Mouse (Mus musculus) forebrain, embryonic 11.5 days (tissue): Measurements from ENCODE around the gene B430306N03Rik. TPM values are rescaled to one million over a fixed set of nuclear protein-coding genes. Genes with fewer than 3 reads are reported as not detected.

Experiments
- ATAC-seq: fragments of 200-750 bp; cut with Nextera tagmentation; replicated peaks from 2 replicates; pipeline ENCODE4 v1.8.0; 2017; ENCODE audit warnings: moderate TSS enrichment; ENCODE audit not compliant: low FRiP score
- DNase-seq: peaks from one replicate; pipeline ENCODE4 v3.0.0-alpha.2; 2017; ENCODE audit warnings: low spot score
- H3K27ac ChIP-seq: fragments of 300-500 bp; sonication (generic); 2 replicates; pipeline ENCODE4 v1.5.1; 2014; ENCODE audit warnings: low read depth, low read length
- H3K27me3 ChIP-seq: fragments of 300-500 bp; sonication (generic); 2 replicates; pipeline ENCODE4 v1.6.1; 2014; ENCODE audit warnings: mild to moderate bottlenecking, low read length, mixed read lengths; ENCODE audit not compliant: control insufficient read depth, insufficient read depth
- H3K36me3 ChIP-seq: fragments of 300-500 bp; sonication (generic); 2 replicates; pipeline ENCODE4 v1.6.1; 2014; ENCODE audit warnings: mild to moderate bottlenecking, low read length, moderate library complexity, mixed read lengths; ENCODE audit not compliant: control insufficient read depth, insufficient read depth
- H3K4me1 ChIP-seq: fragments of 300-500 bp; sonication (generic); replicated peaks from 2 replicates; pipeline ENCODE4 v1.6.1; 2014; ENCODE audit warnings: low read length, mixed read lengths; ENCODE audit not compliant: control insufficient read depth, insufficient read depth
- H3K4me2 ChIP-seq: fragments of 300-500 bp; sonication (generic); 2 replicates; pipeline ENCODE4 v1.6.1; 2014; ENCODE audit warnings: low read depth, mild to moderate bottlenecking, low read length, moderate library complexity, mixed read lengths; ENCODE audit not compliant: severe bottlenecking
- H3K4me3 ChIP-seq: fragments of 300-500 bp; sonication (generic); 2 replicates; pipeline ENCODE4 v1.5.1; 2014; ENCODE audit warnings: low read depth, low read length
- H3K9ac ChIP-seq: fragments of 300-500 bp; sonication (generic); 2 replicates; pipeline ENCODE4 v1.6.1; 2014; ENCODE audit warnings: low read length
- H3K9me3 ChIP-seq: fragments of 300-500 bp; sonication (generic); 2 replicates; pipeline ENCODE4 v1.6.1; 2016; ENCODE audit warnings: low read length, mixed read lengths; ENCODE audit not compliant: control insufficient read depth
- WGBS: fragments of 180-500 bp; shearing (Covaris S2); extraction: QIAGEN DNeasy Blood & Tissue Kit; methylation state at CpG from one replicate; pipeline ENCODE4 v1.1.7; 2014; 5-methylcytosine and 5-hydroxymethylcytosine counted together
- polyA plus RNA-seq: library from polyadenylated mRNA; unstranded; fragments of >200 nt; fragmentation: Nextera tagmentation; extraction: Ambion mirVana; gene quantifications from 2 replicates; pipeline ENCODE4 v1.2.1, GENCODE M21; 2014

The B430306N03Rik gene
- polyA plus RNA-seq, 1 experiment from 2014 or later, result not detected

GRCm38 (mm10) chr17:48357892-48358291, 42.0 kb downstream of the B430306N03Rik start:
- Histone ChIP-seq H3K36me3 (no peaks in the 10 kb centered on the region), H3K27ac (no peak overlapping the region), H3K4me1 (no peaks in the 10 kb centered on the region), H3K4me2 (no peak overlapping the region), H3K27me3 (no peaks in the 10 kb centered on the region), H3K9me3 (no peaks in the 10 kb centered on the region), H3K4me3 (no peak overlapping the region), H3K9ac (no peak overlapping the region)
- DNase-seq, result no peak
- WGBS, result 65% methylated on average over 2 of the region's 2 CpGs
- no peak for ATAC-seq

GRCm38 (mm10) chr17:48359616-48360015, 43.7 kb downstream of the B430306N03Rik start, which contains the start of gene Treml1:
TSS of gene Treml1 (plus strand) at chr17:48359916.
- WGBS, result 86% methylated on average over 7 of the region's 7 CpGs
- no peak for ATAC-seq

DNA sequence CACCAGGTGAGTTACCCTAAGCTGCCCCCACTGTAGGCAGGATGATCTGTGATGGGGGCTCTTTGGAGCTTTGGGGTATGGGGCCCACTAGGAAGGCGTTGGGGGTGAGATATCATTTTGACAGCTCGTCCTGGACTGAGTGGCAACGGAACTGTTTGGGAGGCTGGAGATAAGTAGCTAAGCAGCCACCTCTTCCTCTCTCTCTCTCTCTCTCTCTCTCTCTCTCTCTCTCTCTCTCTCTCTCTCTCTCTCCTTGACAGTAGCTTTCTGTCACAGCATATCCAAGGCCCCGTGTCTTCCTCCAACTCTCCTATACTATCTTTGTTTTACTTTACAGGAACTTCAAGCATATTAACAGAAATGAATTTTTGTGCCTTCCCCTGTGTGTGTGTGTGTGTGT, 44.5 kb downstream of the B430306N03Rik start:
- H3K27me3 ChIP-seq, result no peaks in the 10 kb centered on the region
- no peaks in the 10 kb centered on the region for H3K4me1 ChIP-seq
- DNase-seq (no peak), ATAC-seq (no peak)
- no peaks in the 10 kb centered on the region for H3K36me3 ChIP-seq
- H3K4me2 ChIP-seq, result no peak overlapping the region
- H3K27ac ChIP-seq, result no peak overlapping the region
- H3K4me3 ChIP-seq, result no peak overlapping the region
- no peak overlapping the region for H3K9ac ChIP-seq
- 86% methylated on average over 4 of the region's 4 CpGs for WGBS
- no peaks in the 10 kb centered on the region for H3K9me3 ChIP-seq

More at GRCm38 (mm10) chr17:48359616-48360015, 43.7 kb downstream of the B430306N03Rik start, which contains the start of gene Treml1:
- no peaks in the 10 kb centered on the region for H3K9me3 ChIP-seq
- H3K4me2 ChIP-seq, result no peak within 1 kb of the TSS
- H3K27ac ChIP-seq, result no peak within 1 kb of the TSS
- no peaks in the 10 kb centered on the region for H3K4me1 ChIP-seq
- H3K9ac ChIP-seq, result no peak within 1 kb of the TSS
- no peak within 1 kb of the TSS for H3K4me3 ChIP-seq
- no peak for DNase-seq
- H3K36me3 ChIP-seq, result no peaks in the 10 kb centered on the region
- no peaks in the 10 kb centered on the region for H3K27me3 ChIP-seq

- ATAC-seq (no peak), DNase-seq (no peak)
- Histone ChIP-seq H3K4me3 (no peak overlapping the region), H3K4me2 (no peak overlapping the region), H3K4me1 (no peaks in the 10 kb centered on the region), H3K36me3 (no peaks in the 10 kb centered on the region), H3K9me3 (no peaks in the 10 kb centered on the region), H3K27ac (no peak overlapping the region), H3K27me3 (no peaks in the 10 kb centered on the region), H3K9ac (no peak overlapping the region)
- WGBS, result 87% methylated on average over 3 of the region's 3 CpGs
These were observed 46.4 kb downstream of the B430306N03Rik start for GRCm38 (mm10) chr17:48362346-48362745.

- no peaks in the 10 kb centered on the region for H3K9me3 ChIP-seq
- 93% methylated on average over 8 of the region's 8 CpGs for WGBS
- no peak overlapping the region for H3K9ac ChIP-seq
- H3K27me3 ChIP-seq, result no peaks in the 10 kb centered on the region
- DNase-seq (no peak), ATAC-seq (no peak)
- H3K27ac ChIP-seq, result no peak overlapping the region
- H3K36me3 ChIP-seq, result no peaks in the 10 kb centered on the region
- no peak overlapping the region for H3K4me3 ChIP-seq
- H3K4me1 ChIP-seq, result no peaks in the 10 kb centered on the region
- H3K4me2 ChIP-seq, result no peak overlapping the region
These were observed 47.0 kb downstream of the B430306N03Rik start for GRCm38 (mm10) chr17:48362966-48363365.

DNA sequence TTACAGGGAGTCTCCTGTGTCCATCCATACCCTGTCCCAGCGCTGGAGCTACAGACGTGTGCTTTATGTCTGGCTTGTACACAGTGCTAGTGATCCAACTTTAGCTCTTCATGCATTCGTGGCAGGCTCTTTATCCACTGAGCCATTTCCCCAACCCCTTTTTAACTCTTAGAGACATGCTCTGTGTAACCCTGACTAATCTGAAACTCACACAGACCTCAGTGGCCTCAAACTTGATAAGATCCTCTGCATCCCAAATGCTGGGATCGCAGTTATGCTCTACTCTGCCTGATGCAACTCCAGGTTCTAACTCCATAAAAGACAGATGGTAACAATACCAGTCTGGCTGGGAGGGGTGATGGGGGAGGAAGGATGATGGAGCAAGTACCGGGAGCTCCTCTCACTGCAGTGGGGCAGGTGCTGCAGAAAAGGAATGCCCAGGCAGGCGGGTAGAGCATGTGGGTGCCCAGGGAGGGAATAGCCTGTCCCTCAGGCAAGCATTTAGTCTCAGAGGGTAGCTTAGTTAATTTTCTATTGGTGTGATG, 47.6 kb downstream of the B430306N03Rik start:
- no peak overlapping the region for H3K4me3 ChIP-seq
- H3K4me2 ChIP-seq, result no peak overlapping the region
- no peak for ATAC-seq
- no peak overlapping the region for H3K9ac ChIP-seq
- no peaks in the 10 kb centered on the region for H3K36me3 ChIP-seq
- no peak overlapping the region for H3K27ac ChIP-seq
- H3K4me1 ChIP-seq, result no peaks in the 10 kb centered on the region
- H3K27me3 ChIP-seq, result no peaks in the 10 kb centered on the region
- H3K9me3 ChIP-seq, result no peaks in the 10 kb centered on the region
- DNase-seq, result no peak
- 77% methylated on average over 6 of the region's 6 CpGs for WGBS

DNA sequence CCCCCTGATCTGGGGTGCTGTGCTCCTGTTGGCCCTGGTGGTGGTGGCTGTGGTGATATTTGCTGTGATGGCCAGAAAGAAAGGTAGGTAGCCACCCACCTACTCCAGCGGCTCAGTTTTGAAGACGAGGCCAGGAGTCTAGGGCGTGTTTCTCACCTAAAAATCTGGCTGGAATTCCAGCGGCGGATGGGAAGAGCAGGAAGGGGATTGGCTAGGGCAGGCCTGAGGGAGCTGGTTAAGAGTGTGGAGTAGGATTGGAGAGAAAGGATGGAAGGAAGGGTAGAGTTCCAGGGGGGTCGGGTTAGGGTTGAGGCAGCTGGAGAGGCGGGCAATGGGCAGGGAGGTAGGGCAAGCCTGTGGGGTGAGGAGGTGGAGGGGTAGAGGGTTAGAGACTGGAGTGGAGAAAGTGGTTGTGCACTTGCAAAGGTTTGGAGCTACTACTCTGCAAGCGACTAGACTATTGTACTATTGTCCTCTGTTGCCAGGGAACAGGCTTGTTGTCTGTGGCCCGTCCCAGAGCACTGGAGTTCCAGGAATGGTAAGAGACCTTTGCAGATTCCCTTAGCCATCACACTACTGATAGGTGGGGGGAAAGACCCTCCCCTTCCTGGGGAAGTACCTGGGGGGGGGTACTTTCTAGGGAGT, 49.7 kb downstream of the B430306N03Rik start:
- Histone ChIP-seq H3K27ac (no peak overlapping the region), H3K36me3 (no peaks in the 10 kb centered on the region), H3K4me2 (no peak overlapping the region), H3K27me3 (no peaks in the 10 kb centered on the region), H3K4me1 (no peaks in the 10 kb centered on the region), H3K9me3 (no peaks in the 10 kb centered on the region), H3K9ac (no peak overlapping the region), H3K4me3 (no peak overlapping the region)
- ATAC-seq (no peak), DNase-seq (no peak)
- 75% methylated on average over 9 of the region's 9 CpGs for WGBS

- no peak overlapping the region for H3K4me3 ChIP-seq
- no peaks in the 10 kb centered on the region for H3K4me1 ChIP-seq
- ATAC-seq (no peak), DNase-seq (no peak)
- no peaks in the 10 kb centered on the region for H3K36me3 ChIP-seq
- 93% methylated on average over 5 of the region's 5 CpGs for WGBS
- no peaks in the 10 kb centered on the region for H3K9me3 ChIP-seq
- no peak overlapping the region for H3K9ac ChIP-seq
- no peak overlapping the region for H3K27ac ChIP-seq
- no peaks in the 10 kb centered on the region for H3K27me3 ChIP-seq
- no peak overlapping the region for H3K4me2 ChIP-seq
These were observed 50.9 kb downstream of the B430306N03Rik start for GRCm38 (mm10) chr17:48366806-48367205.

- Histone ChIP-seq H3K27ac (no peak overlapping the region), H3K27me3 (no peaks in the 10 kb centered on the region), H3K4me2 (no peak overlapping the region), H3K9me3 (no peaks in the 10 kb centered on the region), H3K9ac (no peak overlapping the region), H3K4me1 (no peaks in the 10 kb centered on the region), H3K4me3 (no peak overlapping the region), H3K36me3 (no peaks in the 10 kb centered on the region)
- no peak for ATAC-seq
- DNase-seq, result no peak
These were observed 55.7 kb downstream of the B430306N03Rik start for GRCm38 (mm10) chr17:48371621-48372020.
